Mouse (Mus musculus) mature B cell (primary cell): ENCODE results near the gene Fmo2.

Experiments used
- in situ Hi-C: fragments of 300-500 bp; cut with MboI; formaldehyde crosslinking; loops from 2 replicates; pipeline ENCODE4 v1.14.3; 2019

Fmo2 gene

GRCm38 (mm10) chr1:162897838-162898811 lies at the start of gene Fmo2:
Fmo2 (minus strand) TSS chr1:162898726.
- in situ Hi-C loops, result loop anchor here (10.0 kb wide), 1 partner anchor 1017 kb away; no protein-coding TSS in a partner anchor

GRCm38 (mm10) chr1:162947934-162948333 lies 49.4 kb upstream of the Fmo2 start:
- in situ Hi-C loops, result no loop called here

- in situ Hi-C loops, result no loop called here
Measured at GRCm38 (mm10) chr1:162946837-162947558, 48.5 kb upstream of the Fmo2 start.

- in situ Hi-C loops, result no loop called here
Measured at GRCm38 (mm10) chr1:162943700-162944099, 45.2 kb upstream of the Fmo2 start.

GRCm38 (mm10) chr1:162938696-162939351 lies 40.3 kb upstream of the Fmo2 start:
- in situ Hi-C loops, result no loop called here

GRCm38 (mm10) chr1:162937970-162938695 lies 39.6 kb upstream of the Fmo2 start:
- in situ Hi-C loops, result no loop called here

- in situ Hi-C loops, result no loop called here
Measured at GRCm38 (mm10) chr1:162937415-162937814, 38.9 kb upstream of the Fmo2 start, which contains the start of gene Fmo6. Fmo6 (minus strand) TSS chr1:162937515.

- in situ Hi-C loops, result no loop called here
Measured at GRCm38 (mm10) chr1:162934374-162935012, 36.0 kb upstream of the Fmo2 start.

- in situ Hi-C loops, result no loop called here
Measured at GRCm38 (mm10) chr1:162932386-162932785, 33.9 kb upstream of the Fmo2 start.

GRCm38 (mm10) chr1:162931880-162932279 lies 33.4 kb upstream of the Fmo2 start:
- in situ Hi-C loops, result no loop called here

- in situ Hi-C loops, result no loop called here
Measured at GRCm38 (mm10) chr1:162931310-162931875, 32.9 kb upstream of the Fmo2 start.

- in situ Hi-C loops, result no loop called here
Measured at GRCm38 (mm10) chr1:162930631-162931030, 32.1 kb upstream of the Fmo2 start.

GRCm38 (mm10) chr1:162929146-162929545 lies 30.6 kb upstream of the Fmo2 start:
- in situ Hi-C loops, result no loop called here

GRCm38 (mm10) chr1:162925121-162925520 lies 26.6 kb upstream of the Fmo2 start:
- in situ Hi-C loops, result no loop called here

- in situ Hi-C loops, result no loop called here
Measured at GRCm38 (mm10) chr1:162916661-162917060, 18.1 kb upstream of the Fmo2 start.

- in situ Hi-C loops, result no loop called here
Measured at GRCm38 (mm10) chr1:162914932-162915556, 16.5 kb upstream of the Fmo2 start.

GRCm38 (mm10) chr1:162912085-162912484 lies 13.6 kb upstream of the Fmo2 start:
- in situ Hi-C loops, result no loop called here

- in situ Hi-C loops, result no loop called here
Measured at GRCm38 (mm10) chr1:162901879-162902278, 3.4 kb upstream of the Fmo2 start.

- in situ Hi-C loops, result loop anchor here (10.0 kb wide), 1 partner anchor 1019 kb away; no protein-coding TSS in a partner anchor
Measured at GRCm38 (mm10) chr1:162895900-162896299, 2.6 kb downstream of the Fmo2 start.

GRCm38 (mm10) chr1:162893014-162893413 lies 5.5 kb downstream of the Fmo2 start:
- in situ Hi-C loops, result loop anchor here (10.0 kb wide), 1 partner anchor 1022 kb away; no protein-coding TSS in a partner anchor
